Mouse (Mus musculus) left cerebral cortex, adult 9 months (tissue): ENCODE results near the gene Neurl1b.

ENCODE experiments used
- DNase-seq, 2 experiments: peaks; one replicate each; pipeline ENCODE4 v3.0.0; 2022; ENCODE audit warnings: low spot score in 2 of 2

Neurl1b gene

GRCm38 (mm10) chr17:26494642-26495468 lies 80.2 kb downstream of the Neurl1b start:
- no peak for DNase-seq
